ENCODE assay signal across 8 mouse cellular contexts in genomic region chr11:107573061-107573692, GRCm38 (mm10). TPM values are rescaled to one million over a fixed set of nuclear protein-coding genes. Genes with fewer than 3 reads are reported as not detected.
DNase-seq lines count a peak whose midpoint lies in the region; ATAC-seq lines count a peak whose summit lies in the region.

No protein-coding gene starts in this region.

- no peak overlapping the region for H3K27ac ChIP-seq in hindbrain, embryonic 11.5 days (ENCODE audit: low read depth, low read length)
- H3K27ac ChIP-seq in hindbrain, embryonic 12.5 days: no peak overlapping the region
- no peak overlapping the region for H3K27ac ChIP-seq in neural tube, embryonic 14.5 days (ENCODE audit: low read depth, low read length)
- no peak overlapping the region for H3K27ac ChIP-seq in forebrain, embryonic 10.5 days

- H3K4me1 ChIP-seq in hindbrain, embryonic 11.5 days (replicated peaks; ENCODE audit: control insufficient read depth, insufficient read depth, low read length): no peaks in the 10 kb centered on the region
- peaks cover 8% of the 10 kb centered on the region for H3K4me1 ChIP-seq in hindbrain, embryonic 12.5 days
- no peaks in the 10 kb centered on the region for H3K4me1 ChIP-seq in neural tube, embryonic 14.5 days (ENCODE audit: control insufficient read depth, insufficient read depth, low read length)
- peaks cover 9% of the 10 kb centered on the region; the same call in 1 of the 2 replicates for H3K4me1 ChIP-seq in forebrain, embryonic 10.5 days

- no peak overlapping the region for H3K4me2 ChIP-seq in hindbrain, embryonic 11.5 days (replicated peaks; ENCODE audit: low read depth, low read length)
- H3K4me2 ChIP-seq in hindbrain, embryonic 12.5 days (replicated peaks): no peak overlapping the region
- H3K4me2 ChIP-seq in neural tube, embryonic 14.5 days (ENCODE audit: low read depth, low read length): no peak overlapping the region

- H3K27me3 ChIP-seq in hindbrain, embryonic 11.5 days (ENCODE audit: control insufficient read depth, insufficient read depth, low read length): no peaks in the 10 kb centered on the region
- no peaks in the 10 kb centered on the region for H3K27me3 ChIP-seq in hindbrain, embryonic 12.5 days
- no peaks in the 10 kb centered on the region for H3K27me3 ChIP-seq in neural tube, embryonic 14.5 days (ENCODE audit: control insufficient read depth, insufficient read depth, low read length)
- no peaks in the 10 kb centered on the region for H3K27me3 ChIP-seq in forebrain, embryonic 10.5 days (ENCODE audit: poor library complexity, severe bottlenecking)

- no peaks in the 10 kb centered on the region for H3K9me3 ChIP-seq in hindbrain, embryonic 11.5 days (ENCODE audit: control insufficient read depth, low read length)
- H3K9me3 ChIP-seq in hindbrain, embryonic 12.5 days (replicated peaks): no peaks in the 10 kb centered on the region
- no peaks in the 10 kb centered on the region for H3K9me3 ChIP-seq in neural tube, embryonic 14.5 days (ENCODE audit: control insufficient read depth, low read length)
- H3K9me3 ChIP-seq in forebrain, embryonic 10.5 days: peaks cover 4% of the 10 kb centered on the region

- WGBS in hindbrain, embryonic 11.5 days: 56% methylated on average over 11 of the region's 11 CpGs
- 57% methylated on average over 11 of the region's 11 CpGs for WGBS in hindbrain, embryonic 12.5 days
- 49% methylated on average over 11 of the region's 11 CpGs for WGBS in neural tube, embryonic 14.5 days
- WGBS in forebrain, embryonic 10.5 days: 84% methylated on average over 11 of the region's 11 CpGs

- DNase-seq in hindbrain, embryonic 11.5 days (ENCODE audit: low spot score): peak; percentile 37
- DNase-seq in fibroblast of lung, adult 2 months (ENCODE audit: low read depth): peak; percentile 44
- DNase-seq in kidney, postnatal 25 days: peak; percentile 74 to 90
- DNase-seq in forebrain, embryonic 10.5 days (ENCODE audit: extremely low spot score, low spot score): no peak
- no peak for DNase-seq in T-cell, adult 2 months (ENCODE audit: low spot score)
- no peak for DNase-seq in cerebellum, postnatal 4 days (ENCODE audit: low spot score in 2 of 2)

- no peak for ATAC-seq in hindbrain, embryonic 11.5 days (ENCODE audit: low FRiP score)
- no peak for ATAC-seq in hindbrain, embryonic 12.5 days (ENCODE audit: low FRiP score)
- peak; percentile 38; the same call in 1 of the 2 replicates for ATAC-seq in neural tube, embryonic 14.5 days (ENCODE audit: low read depth)

- peaks cover 4% of the 10 kb centered on the region; the same call in 1 of the 2 replicates for H3K36me3 ChIP-seq in hindbrain, embryonic 11.5 days (ENCODE audit: control insufficient read depth, insufficient read depth, low read length)
- peaks cover 39% of the 10 kb centered on the region for H3K36me3 ChIP-seq in hindbrain, embryonic 12.5 days
- peaks cover 19% of the 10 kb centered on the region; the same call in 1 of the 2 replicates for H3K36me3 ChIP-seq in neural tube, embryonic 14.5 days (ENCODE audit: control insufficient read depth, insufficient read depth, low read length)
- H3K36me3 ChIP-seq in forebrain, embryonic 10.5 days (replicated peaks): peaks cover 91% of the 10 kb centered on the region

- no peak overlapping the region for H3K9ac ChIP-seq in hindbrain, embryonic 11.5 days (ENCODE audit: low read depth, low read length)
- no peak overlapping the region for H3K9ac ChIP-seq in hindbrain, embryonic 12.5 days
- no peak overlapping the region for H3K9ac ChIP-seq in neural tube, embryonic 14.5 days (replicated peaks; ENCODE audit: low read depth, low read length)

- H3K4me3 ChIP-seq in hindbrain, embryonic 11.5 days (ENCODE audit: low read depth, low read length): no peak overlapping the region
- no peak overlapping the region for H3K4me3 ChIP-seq in hindbrain, embryonic 12.5 days
- no peak overlapping the region for H3K4me3 ChIP-seq in neural tube, embryonic 14.5 days (ENCODE audit: low read depth, low read length)
- no peak overlapping the region for H3K4me3 ChIP-seq in forebrain, embryonic 10.5 days

RNA-seq across cellular contexts. Expression of gene Helz, which starts 25.4 kb away (rescaled TPM):
- polyA plus RNA-seq in hindbrain, embryonic 11.5 days (2014; fragmentation: Nextera tagmentation; extraction: Ambion mirVana): 18.8 and 22.6 TPM in 2 replicates
- 21.4 and 22.6 TPM in 2 replicates for polyA plus RNA-seq in hindbrain, embryonic 12.5 days (2016; fragmentation: Nextera tagmentation; extraction: Ambion mirVana)
- polyA plus RNA-seq in neural tube, embryonic 14.5 days (2014; fragmentation: Nextera tagmentation; extraction: Ambion mirVana): 21.4 and 23.9 TPM in 2 replicates
- 20.5 and 23.0 TPM in 2 replicates for polyA plus RNA-seq in forebrain, embryonic 10.5 days (2016; fragmentation: Nextera tagmentation; extraction: Ambion mirVana)

Comparison
In these comparisons a context has a peak if more than half of its experiments do, and no peak if none do; other contexts are left out.
1. DNase-seq: peak in hindbrain, embryonic 11.5 days (single experiment), fibroblast of lung, adult 2 months (single experiment) and kidney, postnatal 25 days (2 of 2); none in forebrain, embryonic 10.5 days (single experiment), T-cell, adult 2 months (single experiment) and cerebellum, postnatal 4 days (0 of 2).